Mouse (Mus musculus): ENCODE data around the gene Sdccag8.

The Sdccag8 gene

GRCm38 (mm10) chr1:176943987-176944386, 129.5 kb downstream of the Sdccag8 start:
- no peak for DNase-seq (ENCODE audit: low spot score)

GRCm38 (mm10) chr1:176944458-176945174, 130.2 kb downstream of the Sdccag8 start:
- no peak for DNase-seq (ENCODE audit: low spot score)

GRCm38 (mm10) chr1:176945175-176945540, 130.7 kb downstream of the Sdccag8 start:
- no peak for DNase-seq (ENCODE audit: low spot score)

- DNase-seq (ENCODE audit: low spot score), result no peak
Measured at GRCm38 (mm10) chr1:176946031-176946795, 131.8 kb downstream of the Sdccag8 start.

- DNase-seq (ENCODE audit: low spot score), result no peak
Measured at GRCm38 (mm10) chr1:176946796-176947181, 132.3 kb downstream of the Sdccag8 start.

GRCm38 (mm10) chr1:176948861-176949260, 134.4 kb downstream of the Sdccag8 start:
- no peak for DNase-seq (ENCODE audit: low spot score)

GRCm38 (mm10) chr1:176949320-176949719, 134.9 kb downstream of the Sdccag8 start:
- no peak for DNase-seq (ENCODE audit: low spot score)

- DNase-seq (ENCODE audit: low spot score), result no peak
Measured at GRCm38 (mm10) chr1:176950061-176950460, 135.6 kb downstream of the Sdccag8 start.

GRCm38 (mm10) chr1:176951836-176952235, 137.4 kb downstream of the Sdccag8 start:
- no peak for DNase-seq (ENCODE audit: low spot score)

- no peak for DNase-seq (ENCODE audit: low spot score)
Measured at GRCm38 (mm10) chr1:176958311-176958710, 143.9 kb downstream of the Sdccag8 start.

GRCm38 (mm10) chr1:176961716-176962115, 147.3 kb downstream of the Sdccag8 start:
- DNase-seq (ENCODE audit: low spot score), result no peak

- DNase-seq (ENCODE audit: low spot score), result no peak
Measured at GRCm38 (mm10) chr1:176962894-176963293, 148.4 kb downstream of the Sdccag8 start.

GRCm38 (mm10) chr1:176967299-176967698, 152.8 kb downstream of the Sdccag8 start:
- DNase-seq (ENCODE audit: low spot score), result no peak

- DNase-seq (ENCODE audit: low spot score), result no peak
Measured at GRCm38 (mm10) chr1:176970635-176971478, 156.4 kb downstream of the Sdccag8 start.

GRCm38 (mm10) chr1:176971479-176971797, 157.0 kb downstream of the Sdccag8 start:
- DNase-seq (ENCODE audit: low spot score), result no peak

GRCm38 (mm10) chr1:176973356-176974088, 159.1 kb downstream of the Sdccag8 start:
- DNase-seq (ENCODE audit: low spot score), result no peak

GRCm38 (mm10) chr1:176979235-176979634, 164.8 kb downstream of the Sdccag8 start:
- no peak for DNase-seq (ENCODE audit: low spot score)

GRCm38 (mm10) chr1:176980140-176980539, 165.7 kb downstream of the Sdccag8 start:
- DNase-seq (ENCODE audit: low spot score), result no peak

- DNase-seq (ENCODE audit: low spot score), result no peak
Measured at GRCm38 (mm10) chr1:176980801-176981400, 166.4 kb downstream of the Sdccag8 start.

GRCm38 (mm10) chr1:176981511-176981910, 167.1 kb downstream of the Sdccag8 start:
- DNase-seq (ENCODE audit: low spot score), result no peak

GRCm38 (mm10) chr1:176982671-176983070, 168.2 kb downstream of the Sdccag8 start:
- no peak for DNase-seq (ENCODE audit: low spot score)

- DNase-seq (ENCODE audit: low spot score), result no peak
Measured at GRCm38 (mm10) chr1:176985691-176986090, 171.2 kb downstream of the Sdccag8 start.

Data from MN1 (cell line).